Mouse (Mus musculus): ENCODE data around the gene Iqschfp.

- no peak for TF ChIP-seq USF1 (IDR thresholded peaks at IDR 0.05; ENCODE audit: low read depth)
- no peak for TF ChIP-seq MAX (IDR thresholded peaks at IDR 0.05)
- no peak for TF ChIP-seq CTCF (IDR thresholded peaks at IDR 0.05; ENCODE audit: control insufficient read depth, insufficient read depth, insufficient read length)
These were observed 501.5 kb downstream of the Iqschfp start for GRCm38 (mm10) chr3:68393578-68393977.

All from C2C12 (cell line).